Mouse (Mus musculus) testis, postnatal 14 days (tissue): ENCODE measurements around the gene Kcnip4.

Source experiments
- DNase-seq: peaks from one replicate; pipeline ENCODE4 v3.0.0; 2021; ENCODE audit warnings: low spot score

The Kcnip4 gene

DNA sequence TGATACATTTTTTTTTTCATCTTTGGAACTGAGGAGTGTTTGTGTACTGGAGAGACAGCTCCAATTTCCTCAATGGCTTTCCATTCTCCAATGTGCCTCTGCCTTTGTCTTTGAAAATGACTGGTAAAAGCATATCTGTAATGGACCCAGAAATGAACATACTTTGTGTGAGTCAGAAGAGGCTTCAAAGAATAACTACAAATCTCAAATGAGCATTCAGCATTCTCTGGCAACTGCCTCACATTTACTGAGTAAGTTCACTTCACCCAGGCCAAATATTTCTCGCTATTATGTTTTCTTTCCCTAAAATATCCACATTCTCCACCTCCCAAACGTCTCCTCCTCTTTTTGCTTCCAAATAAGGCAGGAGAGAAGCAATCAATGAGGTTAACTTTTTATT, 646.6 kb downstream of the Kcnip4 start:
- no peak for DNase-seq

DNA sequence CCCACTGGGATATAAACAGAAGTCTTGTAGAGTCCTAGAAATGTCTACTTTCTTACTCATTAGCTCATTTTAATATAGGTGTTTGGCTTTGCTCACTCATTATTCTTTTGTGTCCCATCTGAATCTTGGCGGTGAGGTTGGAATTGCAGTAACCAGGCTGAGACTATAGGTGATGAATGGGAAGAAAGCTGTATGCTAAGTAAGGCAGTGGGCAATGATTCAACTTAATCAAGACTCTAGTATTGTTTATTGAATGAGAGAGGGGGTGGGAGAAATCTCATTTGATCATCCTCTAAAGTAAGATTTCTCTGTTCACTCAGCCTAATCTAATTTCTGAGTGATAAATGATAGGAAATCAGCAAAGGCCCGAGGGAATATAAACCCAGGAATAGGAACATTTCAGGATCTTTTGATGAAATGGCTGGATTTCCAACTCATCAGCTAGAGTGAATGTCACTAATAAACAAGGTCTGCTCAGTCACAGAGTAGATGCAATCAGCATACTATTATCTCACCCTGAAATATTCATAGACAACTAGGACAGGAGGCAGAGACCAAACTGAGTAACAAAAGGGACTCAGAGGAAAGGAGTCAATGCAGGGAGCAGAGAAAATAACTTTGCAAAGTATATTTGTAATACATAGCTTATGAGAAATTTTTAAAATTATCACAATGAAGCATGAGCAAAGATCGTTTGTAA, 660.3 kb downstream of the Kcnip4 start:
- no peak for DNase-seq

DNA sequence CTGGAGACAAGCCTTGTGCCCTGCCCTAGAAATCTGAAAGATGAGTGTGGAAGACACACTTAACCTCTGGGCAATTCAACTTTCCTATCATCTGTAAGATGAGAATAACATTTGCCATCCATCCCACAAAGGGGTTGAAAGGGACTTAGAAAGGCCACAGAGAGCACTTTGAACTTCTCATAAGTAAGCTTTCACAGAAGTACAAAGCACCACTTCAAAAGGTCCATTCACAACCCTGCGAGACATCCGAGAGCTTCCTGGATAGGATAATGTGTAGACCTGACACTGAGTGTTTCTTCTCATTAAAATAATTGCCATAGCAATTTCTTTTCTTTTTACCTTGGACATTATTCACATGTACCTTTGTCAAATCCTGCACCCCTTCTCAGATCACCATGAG, 683.7 kb downstream of the Kcnip4 start:
- DNase-seq: no peak

DNA sequence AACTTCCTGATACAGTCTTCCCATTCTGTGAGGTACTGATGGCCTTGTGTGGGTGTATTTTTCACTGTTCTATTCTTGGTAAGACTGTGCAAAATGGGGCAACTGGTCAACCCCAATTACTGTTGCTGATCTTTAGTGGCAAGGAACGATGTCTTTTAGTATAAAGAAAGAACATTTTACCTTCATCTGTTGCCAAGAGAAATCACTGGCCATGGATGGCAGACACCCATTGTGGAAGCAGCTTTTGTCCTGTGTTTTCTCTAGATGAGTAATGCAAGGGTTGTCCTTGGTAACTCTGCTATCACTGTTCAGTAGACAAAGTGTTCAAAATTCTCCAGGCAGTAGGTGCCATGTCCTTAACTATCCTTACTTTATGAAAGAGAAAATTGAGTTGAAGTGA, 729.2 kb downstream of the Kcnip4 start:
- no peak for DNase-seq

GRCm38 (mm10) chr5:48779376-48779775, 745.3 kb downstream of the Kcnip4 start:
- no peak for DNase-seq

- DNase-seq: no peak
Measured at GRCm38 (mm10) chr5:48748613-48749012, 776.1 kb downstream of the Kcnip4 start.

GRCm38 (mm10) chr5:48737640-48738039, 787.1 kb downstream of the Kcnip4 start:
- DNase-seq: no peak

DNA sequence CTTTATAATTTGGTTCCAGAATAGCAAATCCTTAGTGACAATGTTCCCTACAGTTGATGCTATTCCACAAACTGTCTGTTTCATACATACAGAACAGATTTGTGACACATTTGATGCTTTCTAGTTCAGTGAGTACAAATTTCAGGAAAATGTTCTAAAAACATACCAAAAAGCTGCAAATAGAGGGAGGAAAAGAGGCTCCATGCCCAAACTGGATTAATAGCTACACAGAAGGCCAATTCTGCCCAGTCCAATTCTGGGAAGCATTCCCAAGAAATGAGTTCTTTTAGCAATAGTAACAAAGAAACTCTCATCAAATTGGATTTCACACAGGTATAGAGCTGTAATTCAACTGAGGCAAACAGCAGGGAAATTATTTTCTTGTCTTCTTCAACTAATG, 806.5 kb downstream of the Kcnip4 start:
- DNase-seq: no peak

DNA sequence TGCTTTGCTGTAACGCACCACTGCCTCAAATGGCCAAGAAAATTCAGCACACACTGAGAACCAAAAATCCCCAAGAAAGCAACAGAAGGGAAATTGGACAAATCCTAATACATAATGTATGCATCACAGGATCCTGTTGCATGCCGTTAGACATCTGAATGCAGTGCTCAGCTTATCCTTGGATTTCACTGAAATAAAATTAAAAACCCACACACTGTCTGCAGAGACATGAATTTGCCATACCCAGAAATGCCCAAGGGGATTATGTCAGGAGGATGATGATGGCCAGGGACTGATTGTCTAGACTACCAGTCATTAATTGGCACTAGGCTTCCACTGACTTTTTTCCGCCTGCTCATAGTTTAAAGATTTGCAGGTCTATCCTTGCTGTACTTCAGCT, 818.7 kb downstream of the Kcnip4 start:
- DNase-seq: no peak

DNA sequence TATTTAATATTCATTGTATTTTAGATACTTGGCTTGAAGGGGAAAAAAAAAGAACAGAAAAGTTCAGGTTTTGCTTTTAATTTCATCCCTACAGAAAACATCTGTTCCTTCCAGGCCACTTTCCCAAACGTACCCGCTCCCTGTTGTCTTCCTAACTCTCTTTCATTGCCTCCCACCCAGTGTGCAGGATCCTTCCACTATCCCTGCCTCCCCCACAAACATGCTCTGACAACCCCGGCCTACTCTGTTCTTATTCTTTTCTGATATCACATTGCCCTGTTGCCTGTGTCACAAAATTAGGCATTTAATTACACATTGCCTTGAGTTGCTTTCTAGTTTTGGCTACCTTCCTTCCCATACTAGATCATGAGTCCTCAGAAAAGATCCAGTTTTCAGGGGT, 837.6 kb downstream of the Kcnip4 start:
- no peak for DNase-seq

GRCm38 (mm10) chr5:48679733-48680595, 844.7 kb downstream of the Kcnip4 start:
- no peak for DNase-seq

DNA sequence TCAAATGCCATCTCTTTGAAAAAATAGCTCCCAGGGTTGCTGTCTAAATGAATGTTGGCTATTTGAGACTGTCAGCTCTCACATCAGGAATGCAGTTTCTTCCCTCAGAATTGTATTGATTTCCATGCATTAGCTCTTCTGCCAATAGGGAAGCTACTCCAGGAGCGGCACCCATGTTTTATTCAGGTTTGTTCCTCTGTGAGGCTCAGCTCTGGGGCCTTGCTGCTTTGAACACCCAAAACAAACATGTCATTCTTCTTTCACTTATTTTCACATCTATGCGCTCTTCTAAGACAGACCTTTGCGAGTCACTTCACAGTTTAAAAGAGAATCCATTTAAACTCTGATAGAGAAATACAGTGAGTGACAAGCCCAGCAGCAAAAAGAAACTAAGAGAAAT, 862.2 kb downstream of the Kcnip4 start:
- DNase-seq: no peak

DNA sequence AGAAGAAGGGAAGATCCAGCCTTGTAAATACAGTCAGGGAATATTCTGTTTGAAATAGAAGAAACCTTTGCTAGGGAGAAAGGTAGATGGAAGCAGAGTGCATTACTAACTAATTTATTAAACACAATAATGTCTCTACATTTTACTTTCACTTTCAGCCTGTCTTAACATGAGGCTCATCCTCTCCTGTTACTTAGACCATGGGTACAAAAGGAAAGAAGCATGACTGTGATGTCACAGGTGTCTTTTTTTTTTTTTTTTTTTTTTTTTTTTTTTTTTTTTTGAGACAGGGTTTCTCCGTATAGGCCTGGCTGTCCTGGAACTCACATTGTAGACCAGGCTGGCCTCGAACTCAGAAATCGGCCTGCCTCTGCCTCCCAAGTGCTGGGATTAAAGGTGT, 864.7 kb downstream of the Kcnip4 start:
- DNase-seq: no peak

- no peak for DNase-seq
Measured at GRCm38 (mm10) chr5:48650496-48650895, 874.2 kb downstream of the Kcnip4 start.

GRCm38 (mm10) chr5:48636675-48637074, 888.0 kb downstream of the Kcnip4 start:
- DNase-seq: no peak

GRCm38 (mm10) chr5:48633631-48634030, 891.1 kb downstream of the Kcnip4 start:
- DNase-seq: no peak

GRCm38 (mm10) chr5:48623370-48623769, 901.3 kb downstream of the Kcnip4 start:
- no peak for DNase-seq

DNA sequence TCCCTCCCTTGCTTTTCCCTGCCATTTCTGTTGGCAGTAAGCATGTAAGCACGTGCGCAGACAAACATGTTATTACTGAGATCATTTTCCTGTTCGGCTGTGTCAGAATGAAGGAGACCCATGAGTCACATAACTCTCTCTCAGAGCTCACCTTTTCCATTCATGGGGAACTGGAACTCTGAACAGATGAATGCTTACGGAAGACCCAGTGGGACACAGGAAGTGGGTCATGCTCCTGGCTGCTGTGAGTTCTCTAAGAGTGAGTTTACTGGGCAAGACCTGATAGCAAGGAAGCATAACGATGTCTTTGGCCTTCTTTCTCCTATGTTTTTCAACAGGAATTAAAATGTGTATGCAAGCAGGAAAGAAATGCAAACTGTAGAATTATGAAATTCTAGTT, 917.8 kb downstream of the Kcnip4 start:
- no peak for DNase-seq

- DNase-seq: no peak
Measured at GRCm38 (mm10) chr5:48606281-48606680, 918.4 kb downstream of the Kcnip4 start.

DNA sequence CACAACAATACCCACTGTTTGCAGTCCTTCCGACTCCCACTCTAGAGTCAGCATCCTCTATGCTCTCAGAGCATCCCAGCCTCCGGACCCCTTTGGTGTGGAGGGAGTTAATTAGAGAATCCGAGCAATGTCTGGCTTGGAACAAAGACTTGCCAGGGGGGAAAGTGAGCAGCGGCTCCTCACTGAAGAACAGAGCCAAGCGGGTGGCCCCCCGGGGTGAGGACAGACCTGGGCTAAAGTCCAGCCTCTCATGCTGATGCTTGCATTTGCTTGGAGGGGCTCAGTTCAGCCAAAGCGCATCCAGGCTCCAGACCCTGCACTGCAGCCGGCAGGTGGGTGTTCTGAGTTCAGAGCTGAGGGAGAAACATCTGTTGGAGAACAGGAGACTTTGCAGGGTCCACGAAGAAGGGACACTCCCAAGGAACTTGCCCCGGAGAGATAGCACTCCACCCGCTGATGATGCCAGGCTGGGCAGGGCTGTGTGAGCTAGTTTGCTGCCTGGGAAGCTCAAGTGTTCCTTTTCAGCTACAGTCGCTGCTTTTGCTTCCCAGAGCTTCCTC, 925.1 kb downstream of the Kcnip4 start:
- no peak for DNase-seq

- DNase-seq: no peak
Measured at GRCm38 (mm10) chr5:48588014-48588413, 936.7 kb downstream of the Kcnip4 start.

GRCm38 (mm10) chr5:48583431-48583830, 941.3 kb downstream of the Kcnip4 start:
- no peak for DNase-seq

DNA sequence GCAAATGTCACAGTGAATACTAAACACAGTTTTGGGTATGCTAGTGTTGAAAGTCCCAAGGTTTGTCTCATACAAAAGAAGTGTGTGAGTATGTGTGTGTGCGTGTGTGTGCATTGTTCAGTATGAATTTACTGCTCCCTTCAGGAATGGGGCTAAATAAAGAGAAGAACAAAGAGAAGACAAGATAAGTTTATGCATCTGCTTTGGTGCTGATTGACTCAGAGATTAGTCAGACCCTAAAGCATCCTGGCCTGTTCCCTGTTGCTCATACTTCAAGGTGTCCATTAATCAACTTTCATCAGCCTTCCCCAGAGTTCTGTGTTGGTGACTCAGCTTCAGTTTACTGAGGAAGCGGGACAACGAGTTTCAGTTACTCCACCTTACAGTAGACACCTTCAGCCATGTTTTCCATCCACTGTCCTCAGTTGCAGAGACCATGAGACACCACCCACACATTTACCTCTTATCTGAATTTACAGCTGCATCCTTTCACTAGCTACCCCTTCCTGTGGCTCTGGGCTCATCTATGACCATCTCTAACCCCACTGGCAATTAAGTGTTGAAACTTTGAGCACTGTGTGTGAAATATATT, 960.6 kb downstream of the Kcnip4 start:
- no peak for DNase-seq
